Mouse (Mus musculus) mouse embryonic stem cell (cell line): ENCODE data around the gene Olfr1377.
"Not testable (repeated sequence)": the region's sequence is repeated elsewhere in the genome, so short reads cannot be mapped to it uniquely, and the experiment has no call there.

Source experiments
- in situ Hi-C, 2 experiments: fragments of 300-500 bp; cut with MboI; formaldehyde crosslinking; loops; 1 replicate in 1 of 2; 3 replicates in 1 of 2; pipeline ENCODE4 v1.14.3; 2019 to 2020; ENCODE audit warnings: low sequenced_read_pairs in 2 of 2, low pct_unique_long_range_greater_than_20kb in 1 of 2, mixed read lengths in 1 of 2; ENCODE audit not compliant: unreplicated experiment in 1 of 2

Gene Olfr1377

GRCm38 (mm10) chr11:51034141-51034540 is 52.4 kb downstream of the Olfr1377 start:
- in situ Hi-C loops, result not testable (repeated sequence)

GRCm38 (mm10) chr11:51035951-51036350 is 54.2 kb downstream of the Olfr1377 start:
- in situ Hi-C loops, result no loop called here
